Mouse (Mus musculus) CH12.LX (cell line): ENCODE measurements around the gene Mmadhc. TPM values are rescaled to one million over a fixed set of nuclear protein-coding genes. Genes with fewer than 3 reads are reported as not detected.

Source experiments
- DNase-seq: peaks from one replicate; pipeline ENCODE4 v3.0.0-alpha.2; 2013; ENCODE audit errors: extremely low read depth
- H3K27ac ChIP-seq: 2 replicates; pipeline ENCODE4 v1.5.1; 2012; ENCODE audit warnings: low read depth, mild to moderate bottlenecking, control low read depth, moderate library complexity; ENCODE audit not compliant: insufficient read depth
- H3K27me3 ChIP-seq: replicated peaks from 2 replicates; pipeline ENCODE3; 2012; ENCODE audit warnings: inconsistent platforms
- H3K36me3 ChIP-seq, 2 experiments: replicated peaks in 1 of 2; 2 replicates each; pipeline versions ENCODE3 to v1.6.1; 2012; ENCODE audit warnings: inconsistent platforms in 1 of 2, low read length in 1 of 2, mild to moderate bottlenecking in 1 of 2, mixed read lengths in 1 of 2, moderate library complexity in 1 of 2; ENCODE audit not compliant: control insufficient read depth in 1 of 2, insufficient read depth in 1 of 2
- H3K4me1 ChIP-seq, 2 experiments: 2 replicates each; pipeline ENCODE4 v1.6.1; 2012; ENCODE audit warnings: inconsistent platforms in 1 of 2, moderate library complexity in 1 of 2; ENCODE audit not compliant: insufficient read depth in 2 of 2, control insufficient read depth in 1 of 2
- H3K4me2 ChIP-seq: 2 replicates; pipeline ENCODE4 v1.6.1; 2012; ENCODE audit warnings: low read depth, mild to moderate bottlenecking, control low read depth; ENCODE audit not compliant: poor library complexity, insufficient read depth, severe bottlenecking
- H3K4me3 ChIP-seq, 3 experiments: fragments of 150-350 bp in 1 of 3; sonication (generic) in 1 of 3; replicated peaks in 1 of 3; 2 replicates each; pipeline versions ENCODE3 to v1.5.1; 2011 to 2012; ENCODE audit warnings: low read depth in 2 of 3, low read length in 2 of 3, mild to moderate bottlenecking in 2 of 3, moderate library complexity in 2 of 3, control low read depth in 1 of 3, improper control_type of control experiment in 1 of 3, inconsistent platforms in 1 of 3, mixed read lengths in 1 of 3; ENCODE audit not compliant: poor library complexity in 1 of 3
- H3K79me2 ChIP-seq: replicated peaks from 2 replicates; pipeline ENCODE4 v1.6.1; 2012; ENCODE audit warnings: mild to moderate bottlenecking, moderate library complexity; ENCODE audit not compliant: control insufficient read depth, poor library complexity, insufficient read depth, severe bottlenecking; ENCODE audit errors: extremely low read depth
- H3K9ac ChIP-seq: 2 replicates; pipeline ENCODE4 v1.6.1; 2012; ENCODE audit warnings: low read depth, mild to moderate bottlenecking, control low read depth, moderate library complexity; ENCODE audit not compliant: insufficient read depth
- H3K9me3 ChIP-seq: replicated peaks from 2 replicates; pipeline ENCODE3; 2012; ENCODE audit warnings: low read length, inconsistent platforms, mixed read lengths
- BHLHE40 ChIP-seq: IDR thresholded peaks from 2 replicates; pipeline ENCODE4 v1.6.1; 2011; ENCODE audit warnings: mild to moderate bottlenecking, low read depth, low read length, improper control_type of control experiment
- CHD1 ChIP-seq: IDR thresholded peaks from 2 replicates; pipeline ENCODE4 v1.6.1; 2012; ENCODE audit warnings: low read depth, low read length, improper control_type of control experiment, inconsistent platforms
- CHD2 ChIP-seq: IDR thresholded peaks from 2 replicates; pipeline ENCODE4 v1.6.1; 2011; ENCODE audit warnings: low read length, improper control_type of control experiment
- CTCF ChIP-seq, 2 experiments: IDR thresholded peaks in 1 of 2; conservative IDR thresholded peaks in 1 of 2; 2 replicates each; pipeline ENCODE4 v1.5.1; 2011 to 2012; ENCODE audit warnings: low read depth in 2 of 2, low read length in 2 of 2, improper control_type of control experiment in 1 of 2, inconsistent platforms in 1 of 2, mild to moderate bottlenecking in 1 of 2, moderate library complexity in 1 of 2
- ELF1 ChIP-seq: IDR thresholded peaks from 2 replicates; pipeline ENCODE4 v1.6.1; 2014; ENCODE audit warnings: low read depth, mild to moderate bottlenecking, inconsistent platforms, low read length, improper control_type of control experiment
- EP300 ChIP-seq: IDR thresholded peaks from 2 replicates; pipeline ENCODE4 v1.6.1; 2011; ENCODE audit warnings: low read length, improper control_type of control experiment
- ETS1 ChIP-seq: conservative IDR thresholded peaks from 2 replicates; pipeline ENCODE4 v1.6.1; 2012; ENCODE audit warnings: low read depth, mild to moderate bottlenecking, inconsistent platforms, low read length, improper control_type of control experiment, moderate library complexity
- GABPA ChIP-seq: IDR thresholded peaks from 2 replicates; pipeline ENCODE4 v1.6.1; 2012; ENCODE audit warnings: low read depth, low read length, improper control_type of control experiment, inconsistent platforms; ENCODE audit not compliant: insufficient replicate concordance
- HCFC1 ChIP-seq: IDR thresholded peaks from 2 replicates; pipeline ENCODE4 v1.6.1; 2012; ENCODE audit warnings: low read depth, mild to moderate bottlenecking, inconsistent platforms, low read length, improper control_type of control experiment
- IRF4 ChIP-seq: IDR thresholded peaks from 2 replicates; pipeline ENCODE4 v1.6.1; 2014; ENCODE audit warnings: low read depth, mild to moderate bottlenecking, inconsistent platforms, low read length, improper control_type of control experiment
- JUN ChIP-seq: IDR thresholded peaks from 2 replicates; pipeline ENCODE4 v1.6.1; 2011; ENCODE audit warnings: low read depth, mild to moderate bottlenecking, low read length, improper control_type of control experiment, moderate library complexity; ENCODE audit not compliant: insufficient read depth
- JUND ChIP-seq: conservative IDR thresholded peaks from 2 replicates; pipeline ENCODE4 v1.6.1; 2011; ENCODE audit warnings: low read depth, low read length, improper control_type of control experiment
- KAT2A ChIP-seq: IDR thresholded peaks from 2 replicates; pipeline ENCODE4 v1.6.1; 2012; ENCODE audit warnings: low read length, improper control_type of control experiment, inconsistent platforms; ENCODE audit not compliant: insufficient replicate concordance
- MAFK ChIP-seq: IDR thresholded peaks from 2 replicates; pipeline ENCODE4 v1.6.1; 2011; ENCODE audit warnings: low read length, improper control_type of control experiment; ENCODE audit not compliant: insufficient replicate concordance
- MAX ChIP-seq: IDR thresholded peaks from 2 replicates; pipeline ENCODE4 v1.6.1; 2011; ENCODE audit warnings: low read length, improper control_type of control experiment
- MAZ ChIP-seq: IDR thresholded peaks from 2 replicates; pipeline ENCODE4 v1.6.1; 2012; ENCODE audit warnings: low read depth, mild to moderate bottlenecking, inconsistent platforms, low read length, improper control_type of control experiment, moderate library complexity
- MEF2A ChIP-seq: IDR thresholded peaks from 2 replicates; pipeline ENCODE4 v1.6.1; 2014; ENCODE audit warnings: low read depth, mild to moderate bottlenecking, inconsistent platforms, low read length, improper control_type of control experiment, borderline replicate concordance
- MXI1 ChIP-seq: IDR thresholded peaks from 2 replicates; pipeline ENCODE4 v1.6.1; 2011; ENCODE audit warnings: mild to moderate bottlenecking, low read depth, low read length, improper control_type of control experiment
- MYC ChIP-seq: IDR thresholded peaks from 2 replicates; pipeline ENCODE4 v1.6.1; 2011; ENCODE audit warnings: low read depth, mild to moderate bottlenecking, improper control_type of control experiment, low read length
- NELFE ChIP-seq: IDR thresholded peaks from 2 replicates; pipeline ENCODE4 v1.6.1; 2011; ENCODE audit warnings: low read depth, low read length, improper control_type of control experiment
- NRF1 ChIP-seq: IDR thresholded peaks from 2 replicates; pipeline ENCODE4 v1.6.1; 2014; ENCODE audit warnings: low read depth, mild to moderate bottlenecking, inconsistent platforms, low read length, improper control_type of control experiment, moderate library complexity
- PAX5 ChIP-seq: IDR thresholded peaks from 2 replicates; pipeline ENCODE4 v1.6.1; 2012; ENCODE audit warnings: low read length, inconsistent platforms, mixed read lengths
- POLR2A ChIP-seq: IDR thresholded peaks from 2 replicates; pipeline ENCODE4 v1.6.1; 2011; ENCODE audit warnings: low read depth, mild to moderate bottlenecking, improper control_type of control experiment, low read length
- POLR2AphosphoS2 ChIP-seq: IDR thresholded peaks from 2 replicates; pipeline ENCODE4 v1.6.1; 2011; ENCODE audit warnings: low read depth, low read length, improper control_type of control experiment
- RAD21 ChIP-seq: IDR thresholded peaks from 2 replicates; pipeline ENCODE4 v1.6.1; 2011; ENCODE audit warnings: low read depth, mild to moderate bottlenecking, low read length, improper control_type of control experiment, moderate library complexity
- RCOR1 ChIP-seq: conservative IDR thresholded peaks from 2 replicates; pipeline ENCODE4 v1.6.1; 2012; ENCODE audit warnings: low read depth, mild to moderate bottlenecking, inconsistent platforms, low read length, improper control_type of control experiment
- SIN3A ChIP-seq: IDR thresholded peaks from 2 replicates; pipeline ENCODE4 v1.6.1; 2012; ENCODE audit warnings: low read length, improper control_type of control experiment, inconsistent platforms
- SMC3 ChIP-seq: IDR thresholded peaks from 2 replicates; pipeline ENCODE4 v1.6.1; 2011; ENCODE audit warnings: low read depth, low read length, improper control_type of control experiment
- TBP ChIP-seq: conservative IDR thresholded peaks from 2 replicates; pipeline ENCODE4 v1.6.1; 2011; ENCODE audit warnings: low read depth, low read length, improper control_type of control experiment
- TCF12 ChIP-seq: IDR thresholded peaks from 2 replicates; pipeline ENCODE4 v1.6.1; 2014; ENCODE audit warnings: low read depth, mild to moderate bottlenecking, inconsistent platforms, low read length, improper control_type of control experiment
- UBTF ChIP-seq: IDR thresholded peaks from 2 replicates; pipeline ENCODE4 v1.6.1; 2012; ENCODE audit warnings: low read depth, mild to moderate bottlenecking, inconsistent platforms, low read length, improper control_type of control experiment, moderate library complexity
- USF1 ChIP-seq: IDR thresholded peaks from 2 replicates; pipeline ENCODE4 v1.6.1; 2014; ENCODE audit warnings: low read depth, mild to moderate bottlenecking, inconsistent platforms, low read length, improper control_type of control experiment
- USF2 ChIP-seq: conservative IDR thresholded peaks from 2 replicates; pipeline ENCODE4 v1.6.1; 2011; ENCODE audit warnings: low read depth, low read length, improper control_type of control experiment
- ZC3H11A ChIP-seq: IDR thresholded peaks from 2 replicates; pipeline ENCODE4 v1.6.1; 2012; ENCODE audit warnings: low read depth, mild to moderate bottlenecking, inconsistent platforms, low read length, improper control_type of control experiment
- ZKSCAN1 ChIP-seq: IDR thresholded peaks from 2 replicates; pipeline ENCODE4 v1.6.1; 2012; ENCODE audit warnings: low read depth, inconsistent platforms, low read length, improper control_type of control experiment, borderline replicate concordance
- ZMIZ1 ChIP-seq: IDR thresholded peaks from 2 replicates; pipeline ENCODE4 v1.6.1; 2012; ENCODE audit warnings: low read depth, mild to moderate bottlenecking, inconsistent platforms, low read length, improper control_type of control experiment
- ZNF384 ChIP-seq: IDR thresholded peaks from 2 replicates; pipeline ENCODE4 v1.6.1; 2012; ENCODE audit warnings: low read depth, low read length, improper control_type of control experiment, inconsistent platforms
- dilution Hi-C: fragments of 300-500 bp; cut with MboI; formaldehyde crosslinking; loops from 2 replicates; pipeline ENCODE4 v1.14.3; 2020; ENCODE audit warnings: low sequenced_read_pairs; ENCODE audit not compliant: extremely low pct_unique_long_range_greater_than_20kb, extremely low pct_ligation_motif_present
- in situ Hi-C: fragments of 300-500 bp; cut with MboI; formaldehyde crosslinking; loops from 3 replicates; pipeline ENCODE4 v1.14.3; 2019; ENCODE audit warnings: low sequenced_read_pairs, low pct_ligation_motif_present, low pct_unique_long_range_greater_than_20kb, mixed read lengths
- polyA plus RNA-seq: library from polyadenylated mRNA; unstranded; fragments of >175 nt; gene quantifications from 2 replicates; pipeline ENCODE4 v1.2.1, GENCODE M21; 2012; ENCODE audit warnings: low read depth; ENCODE audit not compliant: insufficient read length
- total RNA-seq, 2 experiments: library from RNA; depleted of rRNA; stranded (reverse); fragments of 300-350 nt in 1 of 2; fragments of >200 nt in 1 of 2; gene quantifications; 2 replicates each; pipeline ENCODE4 v1.2.3; 2012 to 2014

Mmadhc gene
- total RNA-seq (2012; rRNA removed): 74.9 and 81.8 TPM in 2 replicates
- 142 and 144 TPM in 2 replicates for total RNA-seq (2014; rRNA removed)
- polyA plus RNA-seq: 94.2 and 99.1 TPM in 2 replicates

GRCm38 (mm10) chr2:50296109-50296986, at the start of gene Mmadhc:
Mmadhc (minus strand) TSS chr2:50296801.
- peaks cover under 1 to 7% of the 10 kb centered on the region in 2 experiments for H3K36me3 ChIP-seq
- H3K4me2 ChIP-seq: peak within 1 kb of the TSS; percentile 90
- in situ Hi-C loops (no loop called here), dilution Hi-C loops (no loop called here)
- peak within 1 kb of the TSS; percentile 73 for H3K27ac ChIP-seq
- H3K4me1 ChIP-seq: peaks cover 7 to 34% of the 10 kb centered on the region in 2 experiments; a peak in 3 of 4 replicates
- peak within 1 kb of the TSS; percentile 94 for H3K9ac ChIP-seq
- peak; percentile 93 for DNase-seq
- H3K79me2 ChIP-seq: peaks cover 30% of the 10 kb centered on the region
- H3K4me3 ChIP-seq: peak within 1 kb of the TSS; percentile 52 to 93 (median 77)
- H3K9me3 ChIP-seq: no peaks in the 10 kb centered on the region
- no peaks in the 10 kb centered on the region for H3K27me3 ChIP-seq
- TF ChIP-seq ZMIZ1: peak; percentile 78; the same call in 1 of the 2 replicates
- TF ChIP-seq EP300: no peak
- TF ChIP-seq KAT2A: 0 out of 2 replicates have a peak, but pooled peaks have one; percentile 71
- peak; percentile 81 for TF ChIP-seq NELFE
- no peak for TF ChIP-seq PAX5
- TF ChIP-seq CTCF (conservative IDR thresholded peaks at IDR 0.05 in 1 of 2, IDR thresholded peaks at IDR 0.05 in 1 of 2; ENCODE audit: low read depth in 2 of 2, low read length in 2 of 2): no peak
- TF ChIP-seq POLR2AphosphoS2: no peak; the same call in 1 of the 2 replicates
- TF ChIP-seq SIN3A: peak; percentile 89
- TF ChIP-seq MXI1: peak; percentile 53; the same call in 1 of the 2 replicates
- TF ChIP-seq MAFK: peak; percentile 80
- no peak; the same call in 1 of the 2 replicates for TF ChIP-seq GABPA
- no peak for TF ChIP-seq SMC3
- TF ChIP-seq MEF2A: peak; percentile 68; the same call in 1 of the 2 replicates
- TF ChIP-seq JUN: no peak
- 0 out of 2 replicates have a peak, but pooled peaks have one; percentile 26 for TF ChIP-seq MYC
- peak; percentile 63 for TF ChIP-seq NRF1
- TF ChIP-seq BHLHE40: peak; percentile 18; the same call in 1 of the 2 replicates
- TF ChIP-seq ELF1: peak; percentile 48
- no peak for TF ChIP-seq RAD21
- peak; percentile 88 for TF ChIP-seq HCFC1
- no peak for TF ChIP-seq JUND
- peak; percentile 88 for TF ChIP-seq POLR2A
- TF ChIP-seq ZKSCAN1: no peak
- peak; percentile 50; the same call in 1 of the 2 replicates for TF ChIP-seq MAX
- TF ChIP-seq TCF12: peak; percentile 72
- no peak for TF ChIP-seq USF1
- no peak for TF ChIP-seq USF2
- TF ChIP-seq ZNF384: peak; percentile 74
- TF ChIP-seq ETS1: no peak
- TF ChIP-seq IRF4: 0 out of 2 replicates have a peak, but pooled peaks have one; percentile 23
- TF ChIP-seq ZC3H11A: no peak
- no peak for TF ChIP-seq RCOR1
- TF ChIP-seq UBTF: peak; percentile 98
- peak; percentile 54; the same call in 1 of the 2 replicates for TF ChIP-seq TBP
- no peak for TF ChIP-seq CHD2
- TF ChIP-seq MAZ: peak; percentile 67; the same call in 1 of the 2 replicates
- peak; percentile 57; the same call in 1 of the 2 replicates for TF ChIP-seq CHD1
